Mouse (Mus musculus) lung, postnatal 0 days (tissue): Measurements from ENCODE around the gene Slfn8.

ENCODE experiments used
- CTCF ChIP-seq: IDR thresholded peaks from 2 replicates; pipeline ENCODE4 v1.5.1; 2016; ENCODE audit warnings: antibody characterized with exemption, mild to moderate bottlenecking
- EP300 ChIP-seq: IDR thresholded peaks from 2 replicates; pipeline ENCODE4 v1.6.1; 2016; ENCODE audit warnings: antibody characterized with exemption, mild to moderate bottlenecking, control low read depth

GRCm38 (mm10) chr11:82961743-82962142, 58.9 kb downstream of the Slfn8 start:
- TF ChIP-seq EP300 (no peak), CTCF (no peak)
